Mouse (Mus musculus): ENCODE results near the gene Adamts1.

The Adamts1 gene

DNA sequence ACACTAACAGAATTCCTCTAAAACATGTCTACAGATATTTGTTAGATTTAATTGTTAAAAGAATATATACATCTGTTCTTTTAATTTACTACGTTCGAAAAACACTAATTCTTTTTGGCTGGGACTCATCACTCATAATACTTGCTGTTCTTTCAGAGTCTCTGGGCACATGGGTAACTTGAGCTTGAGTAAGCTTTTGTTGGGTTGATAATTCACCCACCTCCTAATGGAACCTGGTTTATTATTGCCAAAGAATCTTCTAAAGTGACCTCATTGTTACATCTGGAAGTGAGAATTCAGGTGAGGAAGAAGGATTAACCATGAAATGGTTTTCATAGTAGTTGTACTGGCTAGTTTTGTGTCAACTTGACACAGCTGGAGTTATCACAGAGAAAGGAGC lies 21.8 kb downstream of the Adamts1 start:
- in situ Hi-C loops (cut with MboI; ENCODE audit: low pct_unique_long_range_greater_than_20kb in 1 of 2, low sequenced_read_pairs in 2 of 2, unreplicated experiment in 1 of 2) = no loop called here

DNA sequence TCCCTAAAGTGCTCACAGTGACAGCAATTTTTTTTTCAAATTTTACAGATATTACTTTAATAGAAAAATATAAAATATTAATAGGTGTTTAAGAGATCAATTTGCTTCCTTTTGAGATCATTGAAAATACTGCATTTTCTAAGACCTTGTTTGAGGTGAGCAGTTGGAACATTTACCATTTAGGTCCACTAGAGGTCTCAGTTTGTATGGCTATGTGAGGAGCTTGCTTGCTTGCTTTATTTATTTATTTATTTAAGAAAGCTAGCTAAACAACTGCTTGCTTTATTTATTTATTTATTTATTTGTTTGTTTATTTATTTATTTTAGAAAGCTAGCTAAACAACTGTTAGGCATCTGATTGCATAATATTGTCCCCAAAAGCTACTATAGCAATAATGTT lies 23.1 kb downstream of the Adamts1 start:
- in situ Hi-C loops (cut with MboI; ENCODE audit: low pct_unique_long_range_greater_than_20kb in 1 of 2, low sequenced_read_pairs in 2 of 2, unreplicated experiment in 1 of 2) = no loop called here

GRCm38 (mm10) chr16:85772272-85772671 lies 30.6 kb downstream of the Adamts1 start:
- in situ Hi-C loops (cut with MboI; ENCODE audit: low pct_unique_long_range_greater_than_20kb in 1 of 2, low sequenced_read_pairs in 2 of 2, unreplicated experiment in 1 of 2) = no loop called here

DNA sequence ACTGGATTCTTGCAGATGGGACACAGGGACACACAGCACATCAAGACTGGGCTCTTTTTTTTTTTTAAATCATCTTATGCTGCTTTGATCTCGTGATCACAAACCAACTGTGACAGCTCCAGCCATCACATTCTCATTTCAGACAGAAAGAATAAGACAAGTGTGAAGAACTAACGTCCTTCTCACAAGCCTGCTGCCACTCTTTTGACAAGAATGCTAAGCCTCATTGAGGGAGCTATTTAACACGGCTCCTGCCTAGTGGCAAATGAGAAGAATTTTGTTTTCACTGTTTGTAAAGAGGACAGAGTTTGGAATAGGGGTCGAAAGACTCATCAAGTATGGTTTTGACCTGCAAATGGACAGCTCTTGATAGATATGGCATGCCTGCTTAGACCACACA lies 35.6 kb downstream of the Adamts1 start:
- in situ Hi-C loops (cut with MboI; ENCODE audit: low pct_unique_long_range_greater_than_20kb in 1 of 2, low sequenced_read_pairs in 2 of 2, unreplicated experiment in 1 of 2) = no loop called here

GRCm38 (mm10) chr16:85765697-85766096 lies 37.2 kb downstream of the Adamts1 start:
- in situ Hi-C loops (cut with MboI; ENCODE audit: low pct_unique_long_range_greater_than_20kb in 1 of 2, low sequenced_read_pairs in 2 of 2, unreplicated experiment in 1 of 2) = no loop called here

DNA sequence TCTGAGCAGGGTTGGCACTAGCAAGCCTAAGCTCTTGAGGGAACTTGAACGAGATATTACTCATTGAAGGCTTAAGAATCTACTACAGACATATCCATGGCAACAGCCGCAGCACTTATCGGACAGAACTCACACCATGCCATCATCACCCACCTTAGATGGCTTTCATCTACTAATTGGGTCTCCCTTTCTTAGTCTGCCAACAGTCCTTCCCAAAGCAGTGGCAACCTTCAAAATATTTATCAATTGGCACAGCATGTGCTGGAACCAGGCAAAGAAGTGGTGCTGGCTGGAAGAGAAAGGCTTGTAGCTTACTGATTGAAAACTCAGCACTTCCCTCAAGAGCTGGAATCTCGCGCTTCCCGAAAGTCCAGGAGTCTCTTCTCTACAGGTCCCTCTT lies 37.7 kb downstream of the Adamts1 start:
- in situ Hi-C loops (cut with MboI; ENCODE audit: low pct_unique_long_range_greater_than_20kb in 1 of 2, low sequenced_read_pairs in 2 of 2, unreplicated experiment in 1 of 2) = no loop called here

DNA sequence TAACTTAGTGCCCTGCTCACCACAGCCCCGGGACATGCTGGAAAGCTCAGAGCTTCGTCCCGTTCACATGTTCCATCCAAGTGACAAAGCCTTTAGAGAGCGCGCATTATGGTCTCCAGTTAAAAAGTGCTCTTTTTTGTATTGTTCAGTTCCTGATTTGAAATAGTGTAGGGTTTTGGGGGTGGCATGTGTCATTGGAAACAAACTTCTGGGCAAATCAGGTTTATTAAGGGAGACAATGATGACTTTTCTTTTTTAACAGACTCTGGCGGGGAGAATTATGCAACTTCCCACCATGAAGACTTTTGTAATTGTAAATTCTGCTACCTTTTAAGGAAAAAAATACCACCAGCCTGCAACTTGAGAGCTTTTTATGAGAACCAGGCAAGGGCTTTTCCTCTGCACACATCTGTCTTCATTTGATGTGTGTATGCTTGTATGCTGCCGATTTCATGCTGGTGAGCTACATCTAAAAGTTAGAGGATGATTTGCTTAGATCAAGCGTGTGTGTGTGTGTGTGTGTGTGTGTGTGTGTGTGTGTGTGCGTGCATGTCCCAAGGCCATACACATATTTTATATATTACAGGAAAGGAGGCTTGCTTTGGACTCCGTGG lies 40.8 kb downstream of the Adamts1 start:
- in situ Hi-C loops (cut with MboI; ENCODE audit: low pct_unique_long_range_greater_than_20kb in 1 of 2, low sequenced_read_pairs in 2 of 2, unreplicated experiment in 1 of 2) = no loop called here

DNA sequence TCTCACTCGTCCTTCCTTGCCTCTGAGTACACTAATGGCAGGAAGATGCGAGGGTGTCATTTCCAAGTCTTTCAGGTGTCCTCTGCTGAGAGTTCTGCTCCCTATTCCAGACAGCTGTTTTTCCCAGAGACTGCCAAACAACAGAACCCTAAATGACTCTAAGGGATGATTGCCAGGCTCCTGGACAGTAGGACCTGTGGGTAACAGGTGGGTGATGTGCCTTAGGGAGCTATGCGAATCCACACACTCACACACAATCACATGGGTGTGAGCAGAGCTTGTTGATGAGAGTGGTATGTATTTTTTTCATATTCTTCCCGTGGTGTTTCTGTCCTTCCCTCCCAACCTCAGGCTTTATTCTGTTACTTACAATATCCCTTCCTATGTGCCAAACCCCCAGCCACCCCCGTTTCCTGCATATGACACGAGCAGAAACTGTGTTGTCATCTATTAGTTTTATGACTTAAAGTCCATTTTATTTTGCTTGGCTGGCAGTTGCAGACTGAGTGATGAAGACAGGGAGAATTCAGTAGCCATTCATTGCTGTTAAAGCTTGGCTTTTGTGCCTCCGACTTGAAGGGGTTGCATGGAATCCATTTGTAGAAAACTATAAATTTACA lies 41.8 kb downstream of the Adamts1 start:
- in situ Hi-C loops (cut with MboI; ENCODE audit: low pct_unique_long_range_greater_than_20kb in 1 of 2, low sequenced_read_pairs in 2 of 2, unreplicated experiment in 1 of 2) = no loop called here

- in situ Hi-C loops (cut with MboI; ENCODE audit: low pct_unique_long_range_greater_than_20kb in 1 of 2, low sequenced_read_pairs in 2 of 2, unreplicated experiment in 1 of 2) = no loop called here
Measured at GRCm38 (mm10) chr16:85756101-85756819, 46.7 kb downstream of the Adamts1 start.

DNA sequence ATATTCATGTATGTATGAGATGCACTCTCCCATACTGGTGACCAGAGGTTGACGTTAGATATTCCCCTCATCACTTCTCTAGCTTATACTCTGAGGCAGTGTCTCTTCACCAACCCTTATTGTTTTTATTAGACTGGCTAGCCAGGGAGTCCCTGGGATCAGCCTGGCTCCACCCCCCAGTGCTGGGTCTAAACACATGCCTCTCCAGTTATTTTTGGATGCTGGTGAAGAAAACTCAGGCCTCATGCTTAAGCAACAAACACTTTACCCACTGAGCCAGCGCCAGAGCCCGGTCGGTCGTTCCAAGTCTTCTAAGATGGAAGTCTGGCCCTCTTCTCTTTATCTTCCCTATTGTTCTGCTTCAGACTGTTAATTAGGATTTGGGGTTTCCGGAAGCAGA lies 53.6 kb downstream of the Adamts1 start:
- in situ Hi-C loops (cut with MboI; ENCODE audit: low pct_unique_long_range_greater_than_20kb in 1 of 2, low sequenced_read_pairs in 2 of 2, unreplicated experiment in 1 of 2) = no loop called here

- in situ Hi-C loops (cut with MboI; ENCODE audit: low pct_unique_long_range_greater_than_20kb in 1 of 2, low sequenced_read_pairs in 2 of 2, unreplicated experiment in 1 of 2) = no loop called here
Measured at GRCm38 (mm10) chr16:85747589-85748360, 55.1 kb downstream of the Adamts1 start.

DNA sequence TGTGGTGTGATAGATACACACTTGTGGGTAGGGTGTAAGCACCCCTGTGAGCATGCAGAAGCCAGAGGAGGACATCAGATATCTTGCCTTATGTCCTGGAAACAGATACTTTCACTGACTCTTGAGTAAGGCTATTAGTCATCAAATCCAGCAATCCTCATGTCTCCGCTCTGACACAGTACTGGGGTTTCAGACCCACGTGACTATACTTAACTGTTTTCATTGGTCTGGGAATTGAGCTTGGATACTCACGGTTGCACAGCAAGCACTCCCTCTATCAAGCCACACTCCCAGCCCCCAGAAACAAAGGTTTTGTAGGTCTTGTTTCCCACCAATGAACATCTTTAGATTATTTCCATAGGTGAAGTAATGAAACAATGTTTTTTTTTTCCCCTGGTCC lies 56.5 kb downstream of the Adamts1 start:
- in situ Hi-C loops (cut with MboI; ENCODE audit: low pct_unique_long_range_greater_than_20kb in 1 of 2, low sequenced_read_pairs in 2 of 2, unreplicated experiment in 1 of 2) = no loop called here
